Mouse (Mus musculus): ENCODE results near the gene Lgr4. TPM values are rescaled to one million over a fixed set of nuclear protein-coding genes. Genes with fewer than 3 reads are reported as not detected.
A peak's percentile ranks its signal among the peaks of the same experiment; 100 is the strongest.

The Lgr4 gene
- polyA plus RNA-seq, 1 experiment from 2014 or later, result 3.0 TPM

DNA sequence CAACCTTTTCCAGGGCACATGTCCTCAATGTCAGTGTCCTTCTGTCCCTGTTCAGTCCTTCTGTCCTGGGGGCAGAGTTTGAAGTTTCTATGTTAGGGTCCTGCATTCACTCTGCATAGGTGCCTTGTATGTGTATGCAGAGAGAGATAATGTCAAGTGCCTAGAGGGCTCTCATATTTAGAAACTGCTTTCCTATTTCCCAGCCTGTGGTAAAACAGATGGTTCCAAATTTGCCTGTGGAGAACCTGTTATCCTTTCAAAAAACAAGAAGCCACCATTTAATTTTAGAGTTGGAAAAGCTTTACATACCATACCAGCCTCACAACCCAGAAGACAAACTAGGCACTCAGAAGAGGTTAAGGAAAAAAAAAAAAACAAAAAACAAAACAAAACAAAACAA is 32.1 kb downstream of the Lgr4 start:
- H3K9ac ChIP-seq, result no peak overlapping the region
- H3K4me2 ChIP-seq, result no peak overlapping the region
- H3K4me1 ChIP-seq (replicated peaks), result peaks cover 32% of the 10 kb centered on the region
- H3K36me3 ChIP-seq (replicated peaks), result no peaks in the 10 kb centered on the region
- no peak overlapping the region for H3K27ac ChIP-seq (replicated peaks)
- H3K27me3 ChIP-seq, result no peaks in the 10 kb centered on the region
- no peak for ATAC-seq (ENCODE audit: insufficient read depth)
- no peak overlapping the region for H3K4me3 ChIP-seq (replicated peaks)
- H3K9me3 ChIP-seq (replicated peaks), result no peaks in the 10 kb centered on the region

- 55% methylated on average over 3 of the region's 3 CpGs for WGBS (ENCODE audit: insufficient replicate concordance)
Measured at GRCm38 (mm10) chr2:109950311-109950710, 32.9 kb downstream of the Lgr4 start.

GRCm38 (mm10) chr2:109951050-109951449 is 33.6 kb downstream of the Lgr4 start:
- Histone ChIP-seq H3K9ac (no peak overlapping the region), H3K36me3 (replicated peaks) (no peaks in the 10 kb centered on the region), H3K27me3 (no peaks in the 10 kb centered on the region), H3K4me3 (replicated peaks) (no peak overlapping the region), H3K9me3 (replicated peaks) (no peaks in the 10 kb centered on the region), H3K4me1 (replicated peaks) (peaks cover 35% of the 10 kb centered on the region), H3K4me2 (no peak overlapping the region), H3K27ac (replicated peaks) (0 out of 2 replicates have a peak overlapping the region, but pooled peaks have one; percentile 24)
- 36% methylated on average over 4 of the region's 4 CpGs for WGBS (ENCODE audit: insufficient replicate concordance)
- peak; percentile 52; the same call in 1 of the 2 replicates for ATAC-seq (ENCODE audit: insufficient read depth)

More at GRCm38 (mm10) chr2:109950311-109950710, 32.9 kb downstream of the Lgr4 start:
- H3K36me3 ChIP-seq (replicated peaks), result no peaks in the 10 kb centered on the region
- H3K27me3 ChIP-seq, result no peaks in the 10 kb centered on the region
- 0 out of 2 replicates have a peak overlapping the region, but pooled peaks have one; percentile 24 for H3K27ac ChIP-seq (replicated peaks)
- peaks cover 35% of the 10 kb centered on the region for H3K4me1 ChIP-seq (replicated peaks)
- H3K4me3 ChIP-seq (replicated peaks), result no peak overlapping the region
- H3K9me3 ChIP-seq (replicated peaks), result no peaks in the 10 kb centered on the region
- H3K9ac ChIP-seq, result no peak overlapping the region
- ATAC-seq (ENCODE audit: insufficient read depth), result no peak
- H3K4me2 ChIP-seq, result no peak overlapping the region

DNA sequence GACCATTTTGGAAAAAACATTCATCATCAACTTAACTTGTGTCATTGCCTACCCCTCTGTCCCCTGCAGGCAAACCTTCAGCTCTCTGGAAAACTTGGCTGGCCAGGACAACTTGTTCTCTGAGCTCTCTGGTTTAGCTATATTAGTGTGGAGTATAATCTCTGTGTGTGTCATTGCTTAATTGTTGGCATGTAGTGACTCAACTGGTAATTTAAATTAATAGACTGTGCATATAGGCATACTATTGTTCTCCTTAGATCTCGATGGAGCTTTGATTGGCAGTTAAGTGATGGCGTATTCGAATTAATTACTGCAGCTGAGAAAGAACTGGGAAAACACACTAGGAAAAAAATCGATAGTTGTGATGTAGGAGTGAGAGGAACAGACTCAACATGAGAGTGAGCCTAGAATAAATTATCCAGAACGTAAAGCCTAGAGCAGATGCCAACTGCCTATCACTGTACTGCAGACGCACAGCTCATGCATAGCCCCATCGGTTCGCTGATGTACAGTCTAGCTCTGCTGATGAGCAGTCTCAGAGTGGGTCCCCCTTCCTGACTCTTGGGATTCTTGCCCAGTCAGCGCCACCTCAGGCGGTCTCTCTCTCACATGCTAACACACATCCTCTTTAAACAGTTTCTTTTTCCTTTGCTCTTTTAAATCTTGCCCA is 35.7 kb downstream of the Lgr4 start:
- Histone ChIP-seq H3K4me1 (replicated peaks) (peaks cover 35% of the 10 kb centered on the region), H3K4me3 (replicated peaks) (no peak overlapping the region), H3K4me2 (no peak overlapping the region), H3K27me3 (no peaks in the 10 kb centered on the region), H3K27ac (replicated peaks) (no peak overlapping the region), H3K9ac (no peak overlapping the region), H3K36me3 (replicated peaks) (no peaks in the 10 kb centered on the region), H3K9me3 (replicated peaks) (no peaks in the 10 kb centered on the region)
- WGBS (ENCODE audit: insufficient replicate concordance), result 60% methylated on average over 10 of the region's 10 CpGs
- no peak for ATAC-seq (ENCODE audit: insufficient read depth)

- Histone ChIP-seq H3K36me3 (replicated peaks) (no peaks in the 10 kb centered on the region), H3K27me3 (no peaks in the 10 kb centered on the region), H3K9me3 (replicated peaks) (no peaks in the 10 kb centered on the region), H3K4me2 (no peak overlapping the region), H3K4me1 (replicated peaks) (peaks cover 35% of the 10 kb centered on the region), H3K4me3 (replicated peaks) (no peak overlapping the region), H3K27ac (replicated peaks) (no peak overlapping the region), H3K9ac (no peak overlapping the region)
- 26% methylated on average over 4 of the region's 4 CpGs for WGBS (ENCODE audit: insufficient replicate concordance)
- ATAC-seq (ENCODE audit: insufficient read depth), result no peak
Measured at GRCm38 (mm10) chr2:109953893-109954292, 36.4 kb downstream of the Lgr4 start.

DNA sequence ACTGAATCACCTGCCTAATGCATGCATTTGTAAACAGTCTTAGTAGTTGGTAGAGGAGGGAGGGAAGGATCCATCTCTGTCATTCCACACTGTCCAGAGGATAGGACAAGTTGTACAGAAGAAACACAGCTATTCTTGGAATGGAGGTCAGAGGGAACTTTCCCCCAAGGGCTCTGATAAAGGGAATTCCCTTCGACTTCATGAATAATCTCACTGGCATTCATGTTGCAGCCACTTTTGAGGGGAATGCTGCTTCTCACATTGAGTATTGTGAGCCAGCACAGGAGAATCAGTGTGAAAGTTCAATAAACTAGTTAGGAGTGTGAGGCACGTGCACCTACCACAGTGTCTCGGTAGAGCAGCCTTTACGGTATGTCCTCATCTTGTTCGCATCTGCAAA is 37.6 kb downstream of the Lgr4 start:
- H3K4me1 ChIP-seq (replicated peaks), result peaks cover 37% of the 10 kb centered on the region
- no peaks in the 10 kb centered on the region for H3K9me3 ChIP-seq (replicated peaks)
- H3K27me3 ChIP-seq, result no peaks in the 10 kb centered on the region
- no peak for ATAC-seq (ENCODE audit: insufficient read depth)
- H3K4me3 ChIP-seq (replicated peaks), result no peak overlapping the region
- no peak overlapping the region for H3K4me2 ChIP-seq
- H3K9ac ChIP-seq, result no peak overlapping the region
- H3K27ac ChIP-seq (replicated peaks), result no peak overlapping the region
- WGBS (ENCODE audit: insufficient replicate concordance), result 63% methylated on average over 5 of the region's 5 CpGs
- no peaks in the 10 kb centered on the region for H3K36me3 ChIP-seq (replicated peaks)

GRCm38 (mm10) chr2:109955910-109956309 is 38.5 kb downstream of the Lgr4 start:
- Histone ChIP-seq H3K4me1 (replicated peaks) (peaks cover 34% of the 10 kb centered on the region), H3K9ac (no peak overlapping the region), H3K9me3 (replicated peaks) (no peaks in the 10 kb centered on the region), H3K27ac (replicated peaks) (no peak overlapping the region), H3K36me3 (replicated peaks) (no peaks in the 10 kb centered on the region), H3K4me2 (no peak overlapping the region), H3K27me3 (no peaks in the 10 kb centered on the region), H3K4me3 (replicated peaks) (no peak overlapping the region)
- 77% methylated on average over 5 of the region's 5 CpGs for WGBS (ENCODE audit: insufficient replicate concordance)
- no peak for ATAC-seq (ENCODE audit: insufficient read depth)

GRCm38 (mm10) chr2:109956785-109957184 is 39.3 kb downstream of the Lgr4 start:
- H3K27ac ChIP-seq (replicated peaks), result no peak overlapping the region
- H3K27me3 ChIP-seq, result no peaks in the 10 kb centered on the region
- peaks cover 26% of the 10 kb centered on the region for H3K4me1 ChIP-seq (replicated peaks)
- ATAC-seq (ENCODE audit: insufficient read depth), result no peak
- no peaks in the 10 kb centered on the region for H3K36me3 ChIP-seq (replicated peaks)
- WGBS (ENCODE audit: insufficient replicate concordance), result 60% methylated on average over 4 of the region's 4 CpGs
- no peak overlapping the region for H3K9ac ChIP-seq
- no peak overlapping the region for H3K4me3 ChIP-seq (replicated peaks)
- no peaks in the 10 kb centered on the region for H3K9me3 ChIP-seq (replicated peaks)
- H3K4me2 ChIP-seq, result no peak overlapping the region

DNA sequence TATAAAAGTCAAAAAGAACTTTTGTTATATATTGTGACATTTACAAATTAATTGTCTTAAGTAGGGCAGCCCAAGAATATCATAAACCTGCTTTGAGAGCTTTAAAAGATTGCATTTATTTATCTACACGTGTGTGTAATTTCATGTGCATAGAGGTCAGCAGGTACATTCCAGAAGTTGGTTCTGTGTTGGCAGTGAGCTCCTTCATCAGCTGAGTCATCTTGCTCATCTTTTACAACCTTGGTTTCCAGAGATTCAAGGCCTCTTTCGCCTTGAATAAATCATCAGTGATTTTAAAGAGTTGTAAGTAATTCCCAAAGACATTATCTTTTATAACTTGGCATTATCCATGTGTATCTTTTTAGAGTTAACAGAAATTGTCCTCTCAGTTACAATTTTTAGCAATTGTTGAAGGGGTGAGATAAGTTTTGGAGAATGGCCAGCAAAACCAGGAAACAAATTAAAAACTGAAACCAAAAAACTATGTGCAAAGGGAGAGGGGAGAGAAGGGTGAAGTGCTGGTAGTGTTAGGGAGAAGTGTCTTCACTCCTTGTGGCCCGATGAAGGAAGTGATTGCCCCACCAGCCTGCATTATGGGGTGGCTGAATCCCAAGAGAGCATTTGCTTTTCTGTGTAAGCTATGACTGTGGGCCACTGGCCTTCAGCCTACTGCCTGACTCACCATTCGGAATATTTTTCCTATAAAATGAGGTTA is 41.4 kb downstream of the Lgr4 start:
- H3K27me3 ChIP-seq, result no peaks in the 10 kb centered on the region
- H3K4me3 ChIP-seq (replicated peaks), result no peak overlapping the region
- no peak for ATAC-seq (ENCODE audit: insufficient read depth)
- no peak overlapping the region for H3K4me2 ChIP-seq
- 0 out of 2 replicates have a peak overlapping the region, but pooled peaks have one; percentile 9 for H3K27ac ChIP-seq (replicated peaks)
- H3K4me1 ChIP-seq (replicated peaks), result peaks cover 9% of the 10 kb centered on the region
- H3K9me3 ChIP-seq (replicated peaks), result no peaks in the 10 kb centered on the region
- no peaks in the 10 kb centered on the region for H3K36me3 ChIP-seq (replicated peaks)
- 55% methylated on average over 4 of the region's 4 CpGs for WGBS (ENCODE audit: insufficient replicate concordance)
- H3K9ac ChIP-seq, result no peak overlapping the region

DNA sequence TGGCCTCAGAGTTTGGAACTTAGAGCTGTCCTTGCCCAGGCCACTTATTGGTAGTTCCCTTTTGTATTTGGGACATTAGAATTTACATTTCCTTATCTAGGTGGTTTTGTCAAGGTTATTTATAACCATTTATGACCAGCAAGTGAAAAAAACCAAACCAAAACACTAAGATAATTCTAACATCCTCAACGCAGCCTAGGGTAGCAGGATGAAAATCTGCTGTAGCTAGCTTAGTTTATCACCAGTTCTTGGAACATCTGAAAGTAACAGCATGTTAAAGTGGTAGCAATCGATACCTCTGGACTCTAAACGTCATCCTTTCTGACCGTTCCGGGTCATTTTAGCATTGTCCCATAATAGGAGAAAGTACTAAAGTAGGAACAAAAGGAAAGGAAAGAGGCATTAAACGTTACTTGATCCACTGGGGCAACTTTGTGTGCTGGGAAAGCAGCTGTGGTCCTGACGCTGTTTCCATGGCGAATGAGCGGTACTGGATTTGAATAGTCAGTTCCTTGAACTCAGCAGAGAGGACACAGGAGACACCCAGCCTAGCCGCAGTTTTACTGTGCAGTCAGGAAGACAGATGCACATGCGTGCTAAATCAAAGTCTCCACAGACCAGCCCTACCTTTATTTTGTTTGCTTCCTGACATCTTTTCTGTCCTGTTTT is 42.1 kb downstream of the Lgr4 start:
- ATAC-seq (ENCODE audit: insufficient read depth), result no peak
- no peaks in the 10 kb centered on the region for H3K36me3 ChIP-seq (replicated peaks)
- no peak overlapping the region for H3K4me2 ChIP-seq
- no peak overlapping the region for H3K9ac ChIP-seq
- H3K4me1 ChIP-seq (replicated peaks), result peaks cover 4% of the 10 kb centered on the region
- H3K4me3 ChIP-seq (replicated peaks), result no peak overlapping the region
- no peaks in the 10 kb centered on the region for H3K9me3 ChIP-seq (replicated peaks)
- 75% methylated on average over 11 of the region's 11 CpGs for WGBS (ENCODE audit: insufficient replicate concordance)
- H3K27me3 ChIP-seq, result no peaks in the 10 kb centered on the region
- H3K27ac ChIP-seq (replicated peaks), result 0 out of 2 replicates have a peak overlapping the region, but pooled peaks have one; percentile 9

DNA sequence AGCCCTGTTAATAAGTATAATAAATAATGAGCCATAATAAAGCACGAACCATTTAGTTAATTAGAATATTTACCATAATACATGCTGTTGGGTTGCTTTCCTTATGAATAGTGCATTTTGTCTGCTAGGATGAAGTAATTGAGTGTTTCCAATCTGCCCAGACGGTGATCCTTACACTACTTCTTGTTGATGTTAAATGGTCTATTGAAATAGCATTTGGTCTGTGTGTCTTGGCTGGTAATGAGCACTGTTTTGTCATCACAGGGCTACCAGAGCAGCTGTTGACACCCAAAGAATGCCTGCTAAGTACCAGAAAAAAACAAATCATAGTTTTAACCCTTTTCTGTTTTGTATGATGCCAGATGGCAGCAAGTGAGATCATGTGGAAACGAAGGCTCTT is 42.8 kb downstream of the Lgr4 start:
- H3K4me1 ChIP-seq (replicated peaks), result peaks cover 2% of the 10 kb centered on the region
- no peak overlapping the region for H3K4me3 ChIP-seq (replicated peaks)
- no peak for ATAC-seq (ENCODE audit: insufficient read depth)
- H3K27me3 ChIP-seq, result no peaks in the 10 kb centered on the region
- H3K9ac ChIP-seq, result no peak overlapping the region
- H3K4me2 ChIP-seq, result no peak overlapping the region
- H3K27ac ChIP-seq (replicated peaks), result no peak overlapping the region
- no peaks in the 10 kb centered on the region for H3K36me3 ChIP-seq (replicated peaks)
- no peaks in the 10 kb centered on the region for H3K9me3 ChIP-seq (replicated peaks)
- 71% methylated on average over 3 of the region's 3 CpGs for WGBS (ENCODE audit: insufficient replicate concordance)
